Mouse (Mus musculus) embryo, embryonic 11.5 days (tissue): ENCODE results near the gene Myo18b.

Source experiments
- DNase-seq: peaks from one replicate; pipeline ENCODE4 v3.0.0-alpha.2; 2012; ENCODE audit warnings: low read depth, low spot score

Gene Myo18b

DNA sequence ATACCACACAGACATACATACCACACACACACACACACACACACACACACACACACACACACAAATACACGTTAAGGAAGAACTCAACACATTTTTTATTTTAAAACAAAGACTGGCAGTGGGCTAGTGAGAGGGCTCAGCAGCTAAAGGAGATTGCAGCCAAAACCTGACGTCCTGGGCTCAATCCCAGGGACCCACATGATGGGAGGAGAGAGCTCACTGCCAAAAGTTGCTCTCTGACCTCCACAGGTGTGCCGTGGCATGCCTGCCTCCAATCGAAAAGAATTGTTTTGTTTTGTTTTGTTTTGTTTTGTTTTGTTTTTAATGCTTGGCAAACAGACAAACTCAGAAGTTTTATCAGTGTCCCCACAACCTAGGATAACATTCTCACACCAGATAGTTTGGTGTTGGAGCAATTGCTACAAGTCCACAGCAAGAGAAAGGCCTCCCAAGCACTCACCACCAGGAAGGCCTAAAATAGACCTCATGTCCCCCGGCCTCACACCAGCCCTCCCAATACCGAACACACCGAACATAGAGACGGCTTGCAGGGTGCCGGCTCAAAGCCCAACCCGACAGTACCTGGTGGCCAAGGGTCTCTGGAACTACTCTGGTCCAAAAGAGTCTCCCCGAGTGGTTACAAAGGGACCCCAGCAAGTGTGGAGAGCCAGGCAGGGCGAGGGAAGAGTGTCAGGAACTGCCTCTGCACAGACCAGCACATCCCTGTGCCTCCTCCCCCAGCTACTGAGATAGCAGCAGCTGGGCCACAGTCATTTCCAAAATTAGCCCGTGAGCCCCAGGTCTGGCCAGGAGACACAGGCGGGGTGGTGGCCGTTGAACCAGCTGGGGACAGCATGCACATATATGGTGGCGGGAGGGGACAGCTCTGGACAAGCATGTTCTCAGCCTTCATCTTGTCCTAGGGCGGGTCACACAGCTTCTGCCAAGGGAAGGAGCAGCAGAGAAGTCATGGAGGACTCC, at the start of gene Myo18b:
Myo18b (minus strand) TSS at position 689 of the 981 bp plus-strand sequence.
- no peak for DNase-seq

DNA sequence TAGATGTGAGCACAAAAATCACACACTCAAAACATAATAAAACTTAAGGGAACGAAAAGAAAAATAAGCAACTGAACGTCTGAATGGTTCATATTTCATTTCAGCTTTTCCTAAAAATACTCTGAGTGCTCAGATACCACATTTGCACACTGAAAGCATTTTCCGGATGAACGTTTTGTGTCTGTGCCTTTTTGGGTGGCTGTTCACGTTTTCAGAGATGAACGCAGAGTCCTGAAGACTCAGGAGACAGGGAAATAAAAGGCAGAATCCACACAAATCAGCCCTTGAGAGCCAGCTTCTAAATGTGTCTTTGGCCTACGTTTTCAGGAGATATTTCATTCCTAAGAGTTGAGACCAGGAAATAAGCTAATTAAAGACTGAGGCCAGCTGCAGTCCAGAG, 49.8 kb upstream of the Myo18b start:
- no peak for DNase-seq

DNA sequence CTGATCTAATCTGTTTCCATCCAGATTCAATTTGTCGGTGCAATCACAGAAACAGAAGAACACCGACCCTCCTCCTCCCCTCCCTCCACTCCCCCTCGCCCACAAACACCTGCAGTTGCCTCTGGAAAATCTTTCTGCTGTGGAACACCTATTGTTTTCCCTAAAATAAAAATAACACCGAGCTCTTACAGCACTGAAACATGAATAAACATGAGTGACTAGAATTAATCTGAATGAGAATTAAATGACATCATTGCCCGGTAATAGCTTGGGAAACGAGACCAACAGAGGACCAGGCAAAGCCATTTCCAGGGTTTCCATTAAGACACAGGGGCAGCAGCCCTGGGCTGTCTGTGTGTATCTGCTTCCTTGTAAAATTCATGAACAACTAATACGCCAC, 46.1 kb upstream of the Myo18b start:
- DNase-seq: no peak

DNA sequence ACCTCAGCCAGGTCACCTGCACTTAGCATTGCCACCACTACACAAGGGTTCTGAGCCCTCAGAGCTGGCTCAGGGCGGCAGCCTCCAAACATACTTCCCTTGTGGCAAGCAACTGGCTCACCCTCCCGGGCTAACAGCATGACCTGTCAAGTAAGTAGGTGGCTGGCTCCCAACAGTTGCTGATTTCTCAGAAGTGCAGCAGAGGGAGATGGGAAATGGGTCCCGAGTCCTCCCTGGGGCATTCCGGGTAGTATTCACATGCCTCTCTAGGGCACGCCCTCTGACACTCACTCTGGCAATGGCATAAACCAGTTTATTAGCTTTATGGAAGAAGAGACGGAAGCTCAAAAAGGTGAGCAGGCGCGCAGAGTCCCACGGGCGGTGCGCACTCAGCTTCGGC, 44.8 kb upstream of the Myo18b start:
- DNase-seq: no peak

DNA sequence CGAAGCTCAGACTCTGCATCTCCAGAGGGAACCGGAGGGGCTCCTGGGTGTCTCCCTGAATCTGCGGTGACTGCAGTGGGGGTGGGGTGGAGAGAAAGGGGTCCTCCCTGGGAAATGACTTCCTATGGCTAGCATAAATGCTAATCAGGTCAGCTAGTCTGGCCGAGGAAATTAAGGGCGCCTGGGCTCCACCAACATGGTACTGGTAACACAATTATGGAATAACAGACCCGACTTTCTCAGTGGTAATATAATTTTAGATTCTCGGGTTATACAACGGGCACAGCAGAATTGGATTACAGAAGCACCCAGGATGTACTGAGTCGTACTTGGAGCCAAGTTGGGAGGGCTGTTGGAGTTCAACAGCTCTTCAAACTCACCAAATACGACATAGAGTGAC, 40.5 kb upstream of the Myo18b start:
- no peak for DNase-seq

DNA sequence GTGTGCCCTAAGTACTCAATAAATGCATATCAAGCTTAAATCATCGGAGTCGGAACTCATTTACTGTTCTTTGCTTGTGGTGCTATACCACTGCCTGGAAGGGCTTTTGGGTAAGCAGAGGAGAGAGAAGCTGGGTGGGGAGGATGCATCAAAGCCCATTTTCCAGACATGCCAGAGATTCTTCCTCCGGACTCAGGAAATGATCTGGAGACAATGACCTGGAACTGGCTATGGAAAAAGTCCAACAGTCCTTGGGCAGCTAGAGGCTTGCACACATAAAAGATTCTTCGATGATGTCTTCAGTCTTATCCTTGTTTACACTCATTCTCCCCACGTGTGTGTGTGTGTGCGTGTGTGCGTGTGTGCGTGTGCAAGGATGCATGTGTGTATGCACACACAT, 39.3 kb upstream of the Myo18b start:
- no peak for DNase-seq

DNA sequence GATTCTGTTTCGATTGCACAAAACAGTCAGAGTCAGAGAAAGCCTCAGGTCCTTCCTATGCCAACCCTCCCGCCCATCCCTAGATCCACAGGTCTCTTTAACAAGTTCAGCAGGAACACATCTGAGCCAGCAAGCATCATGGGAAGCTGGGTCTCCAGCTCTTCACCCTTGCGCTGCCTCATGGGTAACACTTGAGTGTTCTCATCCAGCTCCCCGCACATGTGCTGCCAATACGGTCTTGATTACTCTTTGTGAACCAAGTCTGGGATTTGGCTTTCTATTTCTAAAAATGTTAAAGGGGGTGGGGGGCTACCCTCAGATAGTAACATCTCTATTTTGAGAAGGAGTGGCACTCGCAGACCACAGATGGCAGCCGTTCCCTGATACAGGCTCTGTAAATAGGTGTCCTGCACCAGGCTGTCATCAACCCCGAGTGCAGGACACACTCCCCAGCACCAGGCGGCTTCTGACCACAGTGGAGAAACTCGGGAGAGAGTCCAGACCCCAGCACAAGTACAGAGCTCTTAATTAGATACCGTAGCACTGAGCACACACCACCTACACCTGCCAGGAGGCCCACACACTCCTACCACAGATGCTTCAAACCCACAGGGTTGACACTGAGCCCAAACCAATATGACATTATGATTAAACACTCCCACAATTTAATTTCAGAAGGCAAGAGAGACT, 36.9 kb upstream of the Myo18b start:
- DNase-seq: no peak

DNA sequence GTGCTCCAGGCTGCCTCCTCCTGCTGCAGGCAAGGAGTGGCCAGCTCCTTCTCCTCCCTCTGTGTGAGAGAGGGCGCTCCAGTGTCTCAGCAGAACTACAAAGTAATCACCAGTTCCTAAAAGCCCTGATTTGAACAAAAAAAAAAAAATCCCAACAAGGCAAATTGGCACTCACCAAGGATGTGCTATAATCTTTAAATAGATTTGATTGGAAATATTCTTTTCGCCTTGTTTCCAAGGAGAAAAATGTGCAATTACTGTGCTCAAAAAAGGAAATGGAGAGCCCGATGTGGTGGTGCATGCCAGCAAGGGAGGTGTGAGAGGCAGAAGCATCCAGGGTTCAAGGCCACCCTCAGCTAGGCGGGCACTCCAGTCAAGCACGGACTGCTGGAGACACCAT, 35.7 kb upstream of the Myo18b start:
- no peak for DNase-seq

DNA sequence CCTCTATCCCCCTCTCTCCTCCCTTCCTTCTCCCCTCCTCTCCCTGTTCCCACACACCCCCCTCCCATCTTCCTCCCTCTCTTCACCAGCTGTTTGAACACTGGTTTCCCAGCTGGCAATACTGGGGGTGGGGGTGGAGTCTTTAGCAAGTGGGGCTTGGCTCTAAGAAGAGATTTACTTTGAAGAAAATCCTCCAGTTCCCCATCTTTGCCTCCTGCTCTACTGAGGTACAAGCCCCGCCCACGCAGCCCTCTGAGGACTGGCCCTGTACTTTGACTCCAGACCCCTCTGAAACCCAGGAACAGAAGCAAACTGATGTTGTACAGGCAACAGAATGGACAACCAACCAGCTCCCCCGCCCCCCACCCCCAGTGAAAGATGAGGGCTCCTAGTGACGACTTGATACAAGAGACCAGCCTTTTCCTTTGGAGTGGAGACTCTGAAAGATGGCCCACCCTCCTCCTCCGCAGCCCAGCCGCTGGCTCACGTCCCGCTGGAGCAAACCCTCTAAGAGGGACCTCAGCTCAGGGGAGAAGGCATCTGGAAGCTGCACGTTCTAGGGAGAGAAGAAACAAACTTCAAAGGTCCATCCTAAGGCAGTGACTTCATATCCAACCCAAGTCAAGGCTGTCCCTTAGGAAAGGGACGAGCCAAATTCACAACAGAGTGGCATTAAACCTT, 32.2 kb upstream of the Myo18b start:
- no peak for DNase-seq

DNA sequence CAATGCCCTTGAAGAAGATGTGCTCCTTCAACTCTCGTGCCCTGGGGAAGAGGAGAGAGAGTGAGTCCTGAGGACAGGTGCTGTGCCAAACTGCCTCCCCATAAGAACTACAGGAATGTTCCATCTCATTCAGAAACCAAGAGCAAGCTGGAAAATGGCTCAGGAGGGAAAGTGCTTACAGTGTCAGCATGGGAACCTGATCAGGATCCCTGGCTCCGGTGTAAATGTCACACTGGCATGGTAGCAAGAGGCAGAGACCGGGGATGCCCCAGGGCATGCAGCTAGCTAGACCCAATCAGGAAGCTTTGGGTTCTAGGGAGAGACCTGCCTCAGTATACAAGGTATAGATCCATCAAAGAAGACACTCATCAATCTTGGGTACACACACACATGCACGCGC, 29.3 kb upstream of the Myo18b start:
- no peak for DNase-seq

DNA sequence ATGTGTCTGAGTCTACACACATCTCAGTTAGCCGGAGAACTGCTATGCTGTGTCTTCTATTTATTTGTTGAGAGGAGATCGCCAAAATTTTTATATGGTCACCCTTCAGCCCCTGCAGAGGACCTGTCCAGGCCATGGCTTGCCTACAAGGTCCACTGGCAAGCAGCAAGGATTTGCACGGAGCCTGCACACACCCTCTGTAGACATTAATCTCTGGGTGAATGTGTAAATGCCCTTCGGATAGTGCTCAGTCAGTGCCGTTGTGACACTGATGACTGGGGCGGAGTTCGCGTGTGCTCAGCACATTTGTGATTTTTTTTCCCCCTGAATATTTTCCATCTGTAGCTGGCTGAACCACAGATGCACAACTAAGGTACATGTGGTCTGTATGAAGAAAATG, 28.6 kb upstream of the Myo18b start:
- no peak for DNase-seq

DNA sequence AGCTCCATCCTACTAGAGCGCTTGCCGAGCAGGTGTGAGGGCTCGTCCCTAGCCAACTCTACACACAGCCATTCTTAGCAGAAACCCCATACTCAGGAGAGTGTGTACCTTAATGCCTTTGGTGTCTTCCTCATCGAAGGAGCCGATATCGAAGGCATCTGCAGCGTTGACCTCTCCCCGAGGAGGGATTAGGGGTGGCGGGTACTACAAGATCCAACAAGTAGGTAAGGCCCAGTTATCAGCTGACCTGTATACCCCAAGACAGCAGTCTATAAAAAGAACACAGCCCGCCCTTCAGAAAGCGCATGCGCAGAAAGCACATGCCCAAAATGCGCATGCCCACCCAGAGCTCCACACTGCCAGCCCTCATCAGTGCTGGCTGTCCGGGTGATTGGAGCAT, 27.7 kb upstream of the Myo18b start:
- no peak for DNase-seq

DNA sequence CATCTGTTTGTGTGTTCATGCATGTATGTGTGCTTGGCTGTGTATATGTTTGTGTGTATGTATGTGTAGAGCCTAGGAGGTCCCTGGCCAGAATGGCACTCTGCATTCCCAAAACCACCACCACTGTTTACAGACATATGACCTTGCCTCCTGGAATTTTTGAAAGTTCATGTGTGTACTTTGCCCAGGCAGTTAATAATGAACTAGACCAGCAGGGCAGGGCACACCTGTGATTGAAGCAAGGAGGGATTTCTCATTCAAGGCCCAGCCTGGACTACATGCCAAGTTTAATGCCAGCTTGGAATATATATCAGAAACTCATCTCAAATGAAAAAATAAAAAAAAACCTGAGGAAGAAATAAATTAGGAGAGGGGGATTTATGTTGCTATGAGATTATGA, 25.8 kb upstream of the Myo18b start:
- no peak for DNase-seq

DNA sequence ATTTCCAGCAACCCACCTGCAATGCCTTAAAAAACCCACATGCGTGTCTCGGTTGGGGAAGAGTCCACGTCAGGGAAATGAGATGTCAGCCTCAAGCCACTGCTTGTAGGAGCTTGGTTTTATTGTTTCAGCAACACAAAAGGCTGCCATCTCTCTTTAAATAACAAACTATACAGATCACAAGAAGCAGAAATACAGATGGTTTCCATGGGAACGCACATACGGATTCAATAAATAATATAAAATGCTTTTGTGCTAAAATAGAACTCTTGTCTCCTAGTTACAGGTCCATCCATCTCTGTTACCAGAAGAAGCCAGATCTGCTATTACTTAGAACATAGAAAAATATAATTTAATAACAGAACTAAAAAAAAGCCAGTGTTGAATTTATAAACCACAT, 14.2 kb upstream of the Myo18b start:
- no peak for DNase-seq

DNA sequence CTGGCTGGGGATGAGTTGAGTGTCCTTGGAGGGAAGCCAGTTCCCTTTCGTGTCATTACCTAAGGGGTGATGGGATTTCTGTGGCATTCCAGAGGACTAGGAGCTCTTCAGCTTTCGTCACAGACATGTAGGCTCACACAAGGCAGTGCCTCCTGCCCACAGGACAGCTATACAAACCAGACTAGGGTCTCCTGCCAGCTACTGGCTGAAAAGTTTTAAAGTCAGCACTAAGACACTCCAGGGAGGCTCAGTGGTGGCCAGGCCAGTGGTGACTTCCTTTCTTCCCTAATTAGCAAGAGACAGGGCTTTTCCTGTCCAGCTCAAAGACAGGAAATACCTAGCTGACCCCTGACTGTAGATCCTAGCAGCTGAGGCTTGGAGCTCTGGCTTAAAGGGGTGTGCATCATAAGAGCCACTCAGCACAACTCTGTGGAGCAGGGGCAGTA, 12.0 kb upstream of the Myo18b start:
- no peak for DNase-seq

DNA sequence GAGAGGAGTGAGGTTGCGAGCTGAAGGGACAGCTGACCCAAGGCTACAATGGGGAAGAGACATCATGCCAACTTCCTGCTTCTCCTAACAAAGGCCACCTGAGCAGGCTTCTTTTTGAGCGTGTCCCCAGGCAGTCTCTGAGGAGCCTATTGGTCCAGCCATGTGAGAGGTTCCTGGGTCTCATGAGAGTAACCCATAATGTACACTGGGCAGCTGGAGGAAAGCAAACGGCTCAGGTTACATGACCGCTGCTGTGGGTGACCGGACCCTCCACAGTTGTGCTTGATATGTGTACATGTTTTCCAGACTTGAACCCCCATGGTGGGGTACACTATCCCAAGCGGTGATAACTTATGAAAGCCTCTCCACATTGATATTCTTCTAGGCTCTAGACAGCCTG, 11.3 kb upstream of the Myo18b start:
- DNase-seq: no peak

DNA sequence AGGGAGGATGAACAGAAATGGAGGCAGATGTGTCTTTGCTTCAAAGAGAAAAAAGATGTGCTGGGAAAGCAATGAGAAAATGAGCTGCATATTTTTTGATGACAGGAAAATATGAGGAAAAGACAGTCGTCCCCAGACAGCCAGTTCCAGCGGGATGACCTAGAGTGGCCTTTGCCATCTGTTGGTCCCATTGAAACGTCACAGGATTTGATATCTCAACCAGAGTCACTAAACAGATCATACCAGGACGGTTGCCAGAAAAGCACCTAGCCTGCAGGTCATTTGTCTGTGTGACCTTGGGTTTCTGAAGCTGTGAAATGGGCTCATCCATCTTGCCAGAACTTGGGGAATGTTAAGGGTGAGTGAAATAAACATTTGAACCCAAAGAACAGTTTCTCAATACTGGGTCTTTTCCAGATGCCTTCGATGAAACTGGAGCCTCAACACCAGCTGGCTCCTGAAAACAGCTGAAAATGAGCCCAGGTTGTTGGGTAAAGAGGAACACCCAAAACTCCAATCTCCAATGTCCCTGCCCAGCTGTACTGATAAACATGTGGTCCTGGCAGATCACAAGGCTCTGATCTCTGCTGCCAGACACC, 2.6 kb downstream of the Myo18b start:
- DNase-seq: no peak

DNA sequence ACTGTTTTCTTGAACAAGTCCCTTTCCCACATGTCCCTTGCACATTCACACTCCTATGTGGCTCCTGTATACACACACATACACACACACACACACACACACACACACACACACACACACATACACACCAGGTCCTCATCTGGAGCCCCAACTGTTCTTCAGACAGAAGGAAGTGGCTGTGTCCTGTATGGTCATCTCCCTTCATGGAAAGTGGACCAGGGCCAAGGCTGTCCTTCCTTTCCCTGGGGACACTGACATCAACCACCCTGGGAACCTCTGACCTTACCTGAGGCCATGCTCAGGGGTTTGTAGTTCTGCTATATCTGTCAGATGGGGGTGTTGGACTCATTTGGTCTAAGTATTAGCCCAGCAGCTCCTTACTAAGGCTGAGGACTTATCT, 3.8 kb downstream of the Myo18b start:
- no peak for DNase-seq

DNA sequence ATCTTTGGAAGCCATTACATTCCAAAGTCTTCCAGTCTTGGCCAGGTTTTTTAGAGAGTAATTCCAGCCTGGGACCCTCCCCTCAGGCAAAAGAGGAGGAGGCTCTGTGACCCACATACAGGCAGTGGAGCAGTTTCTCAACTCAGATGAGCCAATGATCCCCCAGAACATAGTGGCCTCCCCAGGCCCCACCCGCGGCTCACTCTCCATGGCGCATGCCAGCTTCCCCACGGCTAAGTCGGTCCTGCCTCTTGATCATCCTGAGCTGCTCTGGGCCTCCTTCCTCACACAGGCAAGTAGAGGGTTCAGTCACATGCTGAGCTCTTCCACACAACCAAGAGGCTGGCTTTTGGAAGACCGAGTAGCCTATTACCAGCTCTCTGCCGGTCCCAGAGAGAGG, 7.5 kb downstream of the Myo18b start:
- no peak for DNase-seq

DNA sequence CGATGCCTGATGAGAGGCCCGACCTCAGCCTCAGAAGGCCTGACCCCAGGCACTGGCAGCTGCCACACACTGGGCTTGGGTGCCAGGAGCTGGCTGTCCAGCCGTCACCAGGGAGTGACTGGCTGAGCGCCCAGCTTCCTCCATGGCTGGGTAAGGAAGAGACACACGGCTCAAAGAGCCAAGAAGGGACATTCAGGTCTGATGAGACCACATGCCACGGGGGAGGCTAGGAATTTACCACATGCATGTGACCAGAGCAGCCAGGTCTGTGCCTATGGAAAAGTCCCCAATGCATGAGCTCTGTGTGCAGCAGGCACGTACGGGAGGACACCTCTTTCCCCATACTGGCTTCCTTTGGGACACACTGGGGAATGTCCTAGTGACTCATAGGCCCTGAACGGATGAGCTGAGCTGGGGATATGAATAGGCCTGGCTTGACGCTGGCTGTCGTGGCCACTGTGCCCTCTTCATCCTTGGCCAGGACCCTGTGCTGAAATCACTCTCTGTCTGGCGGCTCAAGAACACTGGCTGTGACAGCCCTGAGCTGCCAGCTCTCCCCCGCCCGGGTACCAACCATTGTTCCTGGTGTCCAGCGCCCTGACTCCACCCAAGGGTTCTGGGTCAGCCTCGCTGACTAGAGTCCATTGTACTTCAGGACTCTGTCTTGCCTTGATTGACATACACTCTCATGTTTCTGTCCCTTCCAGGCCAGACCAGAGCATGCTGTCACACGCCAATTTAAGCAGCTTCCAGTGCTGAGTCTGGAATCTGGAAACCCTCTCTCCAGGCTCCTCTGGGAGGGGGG, 9.3 kb downstream of the Myo18b start:
- DNase-seq: no peak
